Mouse (Mus musculus): ENCODE measurements around the gene Sarnp. TPM values are rescaled to one million over a fixed set of nuclear protein-coding genes. Genes with fewer than 3 reads are reported as not detected.

The Sarnp gene
- polyA plus RNA-seq, 1 experiment from 2014 or later: 279 TPM

GRCm38 (mm10) chr10:128837400-128837799 lies 20.3 kb downstream of the Sarnp start:
- Histone ChIP-seq H3K4me2 (no peak overlapping the region), H3K9me3 (ENCODE audit: control insufficient read depth, low read length) (no peaks in the 10 kb centered on the region), H3K27ac (ENCODE audit: low read depth, low read length) (no peak overlapping the region), H3K36me3 (ENCODE audit: control insufficient read depth, insufficient read depth, low read length) (peaks cover 10% of the 10 kb centered on the region; the same call in 1 of the 2 replicates), H3K27me3 (ENCODE audit: control insufficient read depth, insufficient read depth, low read length) (no peaks in the 10 kb centered on the region), H3K9ac (ENCODE audit: low read length) (no peak overlapping the region), H3K4me3 (ENCODE audit: low read depth, low read length) (no peak overlapping the region), H3K4me1 (ENCODE audit: control insufficient read depth, insufficient read depth, low read length) (no peaks in the 10 kb centered on the region)
- ATAC-seq (ENCODE audit: low FRiP score): no peak
- DNase-seq (ENCODE audit: low spot score, missing footprints): no peak

GRCm38 (mm10) chr10:128839434-128839833 lies 22.3 kb downstream of the Sarnp start:
- H3K27ac ChIP-seq (ENCODE audit: low read depth, low read length): no peak overlapping the region
- H3K4me1 ChIP-seq (ENCODE audit: control insufficient read depth, insufficient read depth, low read length): no peaks in the 10 kb centered on the region
- no peak overlapping the region for H3K4me2 ChIP-seq
- H3K9ac ChIP-seq (ENCODE audit: low read length): no peak overlapping the region
- ATAC-seq (ENCODE audit: low FRiP score) (no peak), DNase-seq (ENCODE audit: low spot score, missing footprints) (no peak)
- H3K9me3 ChIP-seq (ENCODE audit: control insufficient read depth, low read length): no peaks in the 10 kb centered on the region
- no peaks in the 10 kb centered on the region for H3K27me3 ChIP-seq (ENCODE audit: control insufficient read depth, insufficient read depth, low read length)
- H3K36me3 ChIP-seq (ENCODE audit: control insufficient read depth, insufficient read depth, low read length): peaks cover 3% of the 10 kb centered on the region; the same call in 1 of the 2 replicates
- no peak overlapping the region for H3K4me3 ChIP-seq (ENCODE audit: low read depth, low read length)

GRCm38 (mm10) chr10:128840612-128841011 lies 23.5 kb downstream of the Sarnp start:
- H3K9ac ChIP-seq (ENCODE audit: low read length): no peak overlapping the region
- DNase-seq (ENCODE audit: low spot score, missing footprints) (no peak), ATAC-seq (ENCODE audit: low FRiP score) (no peak)
- peaks cover 3% of the 10 kb centered on the region; the same call in 1 of the 2 replicates for H3K36me3 ChIP-seq (ENCODE audit: control insufficient read depth, insufficient read depth, low read length)
- H3K4me3 ChIP-seq (ENCODE audit: low read depth, low read length): no peak overlapping the region
- H3K9me3 ChIP-seq (ENCODE audit: control insufficient read depth, low read length): no peaks in the 10 kb centered on the region
- no peak overlapping the region for H3K27ac ChIP-seq (ENCODE audit: low read depth, low read length)
- H3K4me2 ChIP-seq: no peak overlapping the region
- no peaks in the 10 kb centered on the region for H3K4me1 ChIP-seq (ENCODE audit: control insufficient read depth, insufficient read depth, low read length)
- no peaks in the 10 kb centered on the region for H3K27me3 ChIP-seq (ENCODE audit: control insufficient read depth, insufficient read depth, low read length)

GRCm38 (mm10) chr10:128843260-128843659 lies 26.1 kb downstream of the Sarnp start:
- Histone ChIP-seq H3K9me3 (ENCODE audit: control insufficient read depth, low read length) (no peaks in the 10 kb centered on the region), H3K4me2 (no peak overlapping the region), H3K27me3 (ENCODE audit: control insufficient read depth, insufficient read depth, low read length) (no peaks in the 10 kb centered on the region), H3K4me1 (ENCODE audit: control insufficient read depth, insufficient read depth, low read length) (no peaks in the 10 kb centered on the region), H3K27ac (ENCODE audit: low read depth, low read length) (no peak overlapping the region), H3K36me3 (ENCODE audit: control insufficient read depth, insufficient read depth, low read length) (peaks cover 4% of the 10 kb centered on the region; the same call in 1 of the 2 replicates), H3K9ac (ENCODE audit: low read length) (no peak overlapping the region), H3K4me3 (ENCODE audit: low read depth, low read length) (no peak overlapping the region)
- no peak for ATAC-seq (ENCODE audit: low FRiP score)
- 95% methylated on average over 5 of the region's 5 CpGs for WGBS
- peak; percentile 85 for DNase-seq (ENCODE audit: low spot score, missing footprints)

- DNase-seq (ENCODE audit: low spot score, missing footprints) (peak; percentile 88), ATAC-seq (ENCODE audit: low FRiP score) (no peak)
- no peaks in the 10 kb centered on the region for H3K4me1 ChIP-seq (ENCODE audit: control insufficient read depth, insufficient read depth, low read length)
- no peak overlapping the region for H3K4me3 ChIP-seq (ENCODE audit: low read depth, low read length)
- H3K4me2 ChIP-seq: no peak overlapping the region
- no peaks in the 10 kb centered on the region for H3K9me3 ChIP-seq (ENCODE audit: control insufficient read depth, low read length)
- peaks cover 4% of the 10 kb centered on the region; the same call in 1 of the 2 replicates for H3K36me3 ChIP-seq (ENCODE audit: control insufficient read depth, insufficient read depth, low read length)
- 62% methylated on average over 2 of the region's 2 CpGs for WGBS
- no peak overlapping the region for H3K27ac ChIP-seq (ENCODE audit: low read depth, low read length)
- no peak overlapping the region for H3K9ac ChIP-seq (ENCODE audit: low read length)
- H3K27me3 ChIP-seq (ENCODE audit: control insufficient read depth, insufficient read depth, low read length): no peaks in the 10 kb centered on the region
Measured at GRCm38 (mm10) chr10:128845516-128845915, 28.4 kb downstream of the Sarnp start.

- no peak overlapping the region for H3K4me3 ChIP-seq (ENCODE audit: low read depth, low read length)
- no peak overlapping the region for H3K27ac ChIP-seq (ENCODE audit: low read depth, low read length)
- no peak overlapping the region for H3K4me2 ChIP-seq
- H3K27me3 ChIP-seq (ENCODE audit: control insufficient read depth, insufficient read depth, low read length): no peaks in the 10 kb centered on the region
- ATAC-seq (ENCODE audit: low FRiP score) (no peak), DNase-seq (ENCODE audit: low spot score, missing footprints) (peak; percentile 76)
- no peak overlapping the region for H3K9ac ChIP-seq (ENCODE audit: low read length)
- 97% methylated on average over 4 of the region's 4 CpGs for WGBS
- H3K4me1 ChIP-seq (ENCODE audit: control insufficient read depth, insufficient read depth, low read length): no peaks in the 10 kb centered on the region
- no peaks in the 10 kb centered on the region for H3K9me3 ChIP-seq (ENCODE audit: control insufficient read depth, low read length)
- H3K36me3 ChIP-seq (ENCODE audit: control insufficient read depth, insufficient read depth, low read length): peaks cover 4% of the 10 kb centered on the region; the same call in 1 of the 2 replicates
Measured at GRCm38 (mm10) chr10:128846664-128847063, 29.5 kb downstream of the Sarnp start.

GRCm38 (mm10) chr10:128848426-128848825 lies 31.3 kb downstream of the Sarnp start:
- Histone ChIP-seq H3K9me3 (ENCODE audit: control insufficient read depth, low read length) (no peaks in the 10 kb centered on the region), H3K27ac (ENCODE audit: low read depth, low read length) (no peak overlapping the region), H3K4me1 (ENCODE audit: control insufficient read depth, insufficient read depth, low read length) (no peaks in the 10 kb centered on the region), H3K4me3 (ENCODE audit: low read depth, low read length) (no peak overlapping the region), H3K27me3 (ENCODE audit: control insufficient read depth, insufficient read depth, low read length) (no peaks in the 10 kb centered on the region), H3K9ac (ENCODE audit: low read length) (no peak overlapping the region), H3K36me3 (ENCODE audit: control insufficient read depth, insufficient read depth, low read length) (peaks cover 6% of the 10 kb centered on the region; the same call in 1 of the 2 replicates), H3K4me2 (no peak overlapping the region)
- 80% methylated on average over 2 of the region's 2 CpGs for WGBS
- ATAC-seq (ENCODE audit: low FRiP score) (no peak), DNase-seq (ENCODE audit: low spot score, missing footprints) (no peak)

- peak; percentile 8 for DNase-seq (ENCODE audit: low spot score, missing footprints)
- Histone ChIP-seq H3K4me2 (no peak overlapping the region), H3K27me3 (ENCODE audit: control insufficient read depth, insufficient read depth, low read length) (no peaks in the 10 kb centered on the region), H3K4me1 (ENCODE audit: control insufficient read depth, insufficient read depth, low read length) (no peaks in the 10 kb centered on the region), H3K9ac (ENCODE audit: low read length) (no peak overlapping the region), H3K27ac (ENCODE audit: low read depth, low read length) (no peak overlapping the region), H3K36me3 (ENCODE audit: control insufficient read depth, insufficient read depth, low read length) (peaks cover 6% of the 10 kb centered on the region; the same call in 1 of the 2 replicates), H3K4me3 (ENCODE audit: low read depth, low read length) (no peak overlapping the region), H3K9me3 (ENCODE audit: control insufficient read depth, low read length) (no peaks in the 10 kb centered on the region)
- no peak for ATAC-seq (ENCODE audit: low FRiP score)
- 76% methylated on average over 3 of the region's 3 CpGs for WGBS
Measured at GRCm38 (mm10) chr10:128850339-128850738, 33.2 kb downstream of the Sarnp start.

- no peak overlapping the region for H3K27ac ChIP-seq (ENCODE audit: low read depth, low read length)
Measured at GRCm38 (mm10) chr10:128861176-128861575, 44.0 kb downstream of the Sarnp start.

More at GRCm38 (mm10) chr10:128861176-128861575, 44.0 kb downstream of the Sarnp start:
- Histone ChIP-seq H3K4me1 (ENCODE audit: control insufficient read depth, insufficient read depth, low read length) (no peaks in the 10 kb centered on the region), H3K9ac (ENCODE audit: low read length) (no peak overlapping the region), H3K27me3 (ENCODE audit: control insufficient read depth, insufficient read depth, low read length) (no peaks in the 10 kb centered on the region), H3K9me3 (ENCODE audit: control insufficient read depth, low read length) (no peaks in the 10 kb centered on the region), H3K36me3 (ENCODE audit: control insufficient read depth, insufficient read depth, low read length) (peaks cover 4% of the 10 kb centered on the region; the same call in 1 of the 2 replicates), H3K4me3 (ENCODE audit: low read depth, low read length) (no peak overlapping the region), H3K4me2 (no peak overlapping the region)
- no peak for ATAC-seq (ENCODE audit: low FRiP score)
- peak; percentile 12 for DNase-seq (ENCODE audit: low spot score, missing footprints)

Measured in midbrain, embryonic 11.5 days (tissue).